Mouse (Mus musculus) R1 (cell line): ENCODE results near the gene Evl.

Experiments used
- DNase-seq: peaks from one replicate; pipeline ENCODE4 v3.0.0-alpha.2; 2018; ENCODE audit warnings: low read depth, low spot score

Evl gene

GRCm38 (mm10) chr12:108590131-108590530 is 35.6 kb downstream of the Evl start:
- DNase-seq, result no peak

- DNase-seq, result no peak
Observed at GRCm38 (mm10) chr12:108591586-108591985, 37.1 kb downstream of the Evl start.

- no peak for DNase-seq
Observed at GRCm38 (mm10) chr12:108592866-108593265, 38.3 kb downstream of the Evl start.

- DNase-seq, result no peak
Observed at GRCm38 (mm10) chr12:108600864-108601263, 46.3 kb downstream of the Evl start.

- no peak for DNase-seq
Observed at GRCm38 (mm10) chr12:108601326-108601725, 46.8 kb downstream of the Evl start.

GRCm38 (mm10) chr12:108604546-108604945 is 50.0 kb downstream of the Evl start:
- DNase-seq, result peak; percentile 78

GRCm38 (mm10) chr12:108605521-108606281 is 51.2 kb downstream of the Evl start:
- peak; percentile 59 for DNase-seq

- DNase-seq, result no peak
Observed at GRCm38 (mm10) chr12:108606321-108606720, 51.8 kb downstream of the Evl start.

GRCm38 (mm10) chr12:108609446-108609845 is 54.9 kb downstream of the Evl start:
- no peak for DNase-seq

GRCm38 (mm10) chr12:108610255-108610654 is 55.7 kb downstream of the Evl start:
- DNase-seq, result no peak

- DNase-seq, result peak; percentile 83
Observed at GRCm38 (mm10) chr12:108613081-108613480, 58.6 kb downstream of the Evl start.

GRCm38 (mm10) chr12:108617511-108617910 is 63.0 kb downstream of the Evl start:
- DNase-seq, result no peak

GRCm38 (mm10) chr12:108619853-108620416 is 65.4 kb downstream of the Evl start:
- no peak for DNase-seq

- no peak for DNase-seq
Observed at GRCm38 (mm10) chr12:108622406-108622805, 67.9 kb downstream of the Evl start.

GRCm38 (mm10) chr12:108629556-108629955 is 75.0 kb downstream of the Evl start:
- DNase-seq, result no peak

GRCm38 (mm10) chr12:108630741-108631688 is 76.5 kb downstream of the Evl start:
- DNase-seq, result no peak

- DNase-seq, result no peak
Observed at GRCm38 (mm10) chr12:108632501-108632900, 78.0 kb downstream of the Evl start.

GRCm38 (mm10) chr12:108634031-108634430 is 79.5 kb downstream of the Evl start:
- no peak for DNase-seq

GRCm38 (mm10) chr12:108635501-108635900 is 81.0 kb downstream of the Evl start:
- DNase-seq, result no peak

GRCm38 (mm10) chr12:108637440-108637839 is 82.9 kb downstream of the Evl start:
- DNase-seq, result no peak

- DNase-seq, result no peak
Observed at GRCm38 (mm10) chr12:108639126-108639525, 84.6 kb downstream of the Evl start.

GRCm38 (mm10) chr12:108642019-108642418 is 87.5 kb downstream of the Evl start:
- DNase-seq, result no peak
